Mouse (Mus musculus) gastrocnemius, postnatal 4 days (tissue): ENCODE measurements around the gene Zscan4f. TPM values are rescaled to one million over a fixed set of nuclear protein-coding genes. Genes with fewer than 3 reads are reported as not detected.
"Not testable (repeated sequence)": the region's sequence is repeated elsewhere in the genome, so short reads cannot be mapped to it uniquely, and the experiment has no call there.

Experiments used
- DNase-seq, 2 experiments: peaks; one replicate each; pipeline ENCODE4 v3.0.0; 2021 to 2022; ENCODE audit warnings: low spot score in 2 of 2, mixed read lengths in 2 of 2
- long read RNA-seq, 2 experiments: library from polyadenylated mRNA; stranded (forward); transcript quantifications; one replicate each; pipeline ENCODE4 v2.0.0; 2021
- microRNA-seq: library from miRNA; unstranded; fragments of <30 nt; microRNA quantifications from one replicate; pipeline ENCODE4 v1.2.0, GENCODE M21; 2021
- total RNA-seq, 2 experiments: library from RNA; stranded (reverse); gene quantifications; 2 replicates each; pipeline ENCODE4 v1.2.3; 2021

Zscan4f gene
- total RNA-seq = not detected
- long read RNA-seq, experiment 1 = 0 reads
- long read RNA-seq, experiment 2 = 0 reads

DNA sequence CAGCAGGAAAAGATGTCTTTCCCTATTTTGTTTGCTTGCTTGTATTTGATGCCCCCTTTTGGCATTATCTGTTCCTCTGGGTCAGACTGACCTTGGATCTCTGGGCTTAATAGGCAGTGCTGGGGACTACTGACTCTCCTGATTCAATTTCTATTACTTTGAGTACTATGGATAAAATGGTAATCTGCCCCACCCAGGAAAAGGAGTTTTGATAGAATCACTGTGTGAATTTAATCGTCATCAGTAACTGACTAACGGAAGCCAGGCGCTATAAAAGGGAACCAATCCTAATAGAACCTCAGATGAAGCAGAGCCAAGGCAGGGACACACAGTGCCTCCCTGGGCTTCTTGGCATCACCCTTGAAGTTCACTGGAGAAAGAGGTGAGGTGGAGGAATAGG is at the start of gene Zscan4f:
Gene Zscan4f, plus strand, starts transcription at position 301 of the 400 bp plus-strand sequence.
- DNase-seq = not testable (repeated sequence)

DNA sequence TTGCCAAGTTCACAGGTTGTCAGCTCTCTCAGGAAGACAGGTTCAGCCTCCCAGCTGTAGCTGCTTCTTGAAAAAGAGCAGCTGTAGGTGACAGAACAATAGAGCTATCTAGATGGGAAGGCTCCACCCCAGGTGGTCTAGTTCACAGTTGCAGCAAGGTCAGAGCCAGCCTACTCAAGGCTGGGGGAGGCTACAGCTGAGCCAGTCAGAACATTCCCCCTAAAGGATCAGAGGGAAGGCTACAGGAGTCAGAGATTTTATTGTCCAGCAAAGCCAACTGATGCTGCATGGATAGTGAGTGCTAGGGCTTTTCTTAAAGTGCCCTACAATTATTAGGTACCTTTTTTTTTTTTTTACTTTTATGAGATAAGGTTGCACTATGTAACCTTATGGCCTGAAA is 13.1 kb upstream of the Zscan4f start:
- not testable (repeated sequence) for DNase-seq

Small RNA genes within 50 kb of the gene (microRNA-seq; reads per million reads assigned to microRNA genes)
- not detected for gene Gm23087

Other genes with a start within 250 kb of the Zscan4f start
- gene Zscan4d, start 231.8 kb upstream of the Zscan4f start, total RNA-seq = not detected
- gene Zscan4e, start 87.2 kb upstream of the Zscan4f start, total RNA-seq = not detected
- not detected for gene Zscan4-ps2, start 116.4 kb downstream of the Zscan4f start, total RNA-seq
- not detected for gene Zscan4-ps3, start 211.4 kb downstream of the Zscan4f start, total RNA-seq